Mouse (Mus musculus) heart, postnatal 0 days (tissue): ENCODE data around the gene Cyp17a1.

Experiments used
- CTCF ChIP-seq: IDR thresholded peaks from 2 replicates; pipeline ENCODE4 v1.5.1; 2016; ENCODE audit warnings: antibody characterized with exemption, control low read depth, low read depth
- EP300 ChIP-seq: IDR thresholded peaks from 2 replicates; pipeline ENCODE4 v1.6.1; 2016; ENCODE audit warnings: antibody characterized with exemption, low read depth

- TF ChIP-seq CTCF (peak; percentile 1; the same call in 1 of the 2 replicates), EP300 (peak; percentile 68; the same call in 1 of the 2 replicates)
These were observed 28.0 kb downstream of the Cyp17a1 start for GRCm38 (mm10) chr19:46644793-46645602.
